Mouse (Mus musculus): ENCODE results near the gene Grm4.

DNA sequence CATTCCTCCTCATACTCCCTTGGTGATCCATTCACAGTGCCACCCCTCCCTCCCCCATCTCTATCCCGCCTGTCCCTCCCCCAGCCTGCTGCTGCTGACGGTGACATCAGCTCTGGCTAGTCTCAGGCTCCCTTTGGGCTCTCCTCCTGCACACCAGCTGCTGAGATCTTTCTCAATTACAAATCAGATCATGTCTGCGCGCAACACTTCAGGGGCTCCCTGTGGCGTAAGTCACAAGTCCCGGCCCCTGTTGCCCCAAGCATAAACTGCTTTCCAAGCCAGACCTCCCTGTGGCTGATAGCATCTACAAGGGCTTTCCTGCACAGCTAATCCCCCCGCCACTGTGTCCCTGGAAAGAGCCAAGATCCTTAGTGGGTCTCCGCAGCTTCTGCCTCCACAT, 128.3 kb downstream of the Grm4 start:
- TF ChIP-seq POLR2A (IDR thresholded peaks at IDR 0.05; ENCODE audit: insufficient read length, low read depth) (no peak), USF1 (IDR thresholded peaks at IDR 0.05; ENCODE audit: low read depth) (no peak), CEBPB (IDR thresholded peaks at IDR 0.05; ENCODE audit: insufficient read depth, poor library complexity, severe bottlenecking) (no peak), MAX (IDR thresholded peaks at IDR 0.05; ENCODE audit: low read depth) (no peak), MYOG (IDR thresholded peaks at IDR 0.05; ENCODE audit: control insufficient read depth in 1 of 3, insufficient read depth in 1 of 3, insufficient read length in 2 of 3, low read depth in 2 of 3) (no peak), E2F4 (IDR thresholded peaks at IDR 0.05; ENCODE audit: insufficient read depth) (no peak), TCF3 (IDR thresholded peaks at IDR 0.05; ENCODE audit: insufficient read length, low read depth) (no peak), MYOD1 (IDR thresholded peaks at IDR 0.05; ENCODE audit: control insufficient read depth in 1 of 3, insufficient read length in 2 of 3, low read depth in 2 of 3) (no peak), POLR2AphosphoS2 (IDR thresholded peaks at IDR 0.05; ENCODE audit: insufficient read length, low read depth) (no peak), TCF12 (IDR thresholded peaks at IDR 0.05; ENCODE audit: insufficient read depth, poor library complexity, severe bottlenecking) (no peak), SRF (IDR thresholded peaks at IDR 0.05; ENCODE audit: control insufficient read depth, insufficient read length, low read depth) (no peak)

All from myocyte (in vitro differentiated cells).